Mouse (Mus musculus) ovary, adult 18-20 months (tissue): ENCODE data around the gene Stra6l.

Experiments
- DNase-seq: peaks from one replicate; pipeline ENCODE4 v3.0.0; 2022; ENCODE audit warnings: low spot score, mixed read lengths

Stra6l gene

DNA sequence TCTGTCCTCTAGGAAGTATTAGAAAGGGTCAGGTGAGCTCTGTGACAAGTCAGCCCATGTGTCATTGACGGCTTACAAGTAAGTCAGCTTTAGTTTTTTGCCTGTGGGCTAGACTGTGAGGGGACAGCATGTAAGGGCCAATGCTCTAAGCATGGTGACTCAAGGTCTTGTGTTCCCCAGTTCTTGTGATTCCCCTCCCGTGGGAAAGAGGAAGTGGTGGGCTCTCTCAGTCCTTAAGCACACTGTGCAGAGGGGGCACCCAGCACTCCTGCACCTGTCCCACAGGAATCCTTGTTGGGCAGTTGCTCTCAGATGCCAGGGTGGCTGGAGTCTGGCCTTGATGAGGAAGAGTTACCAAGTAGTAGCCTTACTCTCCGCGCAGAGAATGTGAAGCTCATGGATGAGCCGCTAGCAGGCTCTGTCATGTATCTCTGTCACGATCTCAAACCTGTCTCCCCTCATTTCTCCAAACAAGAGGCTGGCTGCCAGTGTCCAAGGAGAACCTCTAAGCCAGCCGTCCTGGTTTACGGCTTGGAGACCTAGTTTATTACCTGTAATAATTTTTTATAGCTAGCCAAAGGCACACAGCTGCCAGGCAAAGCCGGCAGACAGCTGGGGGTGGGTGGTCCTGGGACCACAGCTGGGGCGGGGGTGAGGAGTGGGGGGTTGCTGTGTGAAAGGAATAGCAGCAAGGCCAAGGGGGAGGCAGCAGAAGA lies at the start of gene Stra6l:
TSS of gene Stra6l (plus strand) at position 556 of the 716 bp plus-strand sequence.
- DNase-seq, result no peak

DNA sequence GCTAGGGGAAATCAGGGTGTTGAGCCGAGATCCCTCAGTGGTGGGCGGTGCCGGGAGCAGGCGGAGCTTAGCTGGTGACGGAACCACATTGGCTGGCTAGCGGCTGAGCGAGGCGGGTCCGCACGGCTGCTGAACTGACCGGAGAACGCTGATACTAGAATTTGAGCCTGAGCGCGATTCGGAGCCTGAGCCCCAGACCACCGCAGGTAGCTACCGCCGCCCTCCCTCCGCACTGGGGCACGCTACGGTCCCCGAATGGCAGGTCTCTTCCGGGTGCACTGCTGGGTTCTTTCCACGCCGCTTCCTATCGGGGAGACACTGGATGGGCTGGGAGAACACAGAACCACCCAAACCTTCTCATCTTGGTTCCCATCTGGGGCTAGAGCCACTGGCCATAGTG lies 49.5 kb upstream of the Stra6l start, which contains the start of gene Aldh1b1:
TSS of gene Aldh1b1 (plus strand) at position 59 of the 400 bp plus-strand sequence.
- peak; percentile 72 for DNase-seq

DNA sequence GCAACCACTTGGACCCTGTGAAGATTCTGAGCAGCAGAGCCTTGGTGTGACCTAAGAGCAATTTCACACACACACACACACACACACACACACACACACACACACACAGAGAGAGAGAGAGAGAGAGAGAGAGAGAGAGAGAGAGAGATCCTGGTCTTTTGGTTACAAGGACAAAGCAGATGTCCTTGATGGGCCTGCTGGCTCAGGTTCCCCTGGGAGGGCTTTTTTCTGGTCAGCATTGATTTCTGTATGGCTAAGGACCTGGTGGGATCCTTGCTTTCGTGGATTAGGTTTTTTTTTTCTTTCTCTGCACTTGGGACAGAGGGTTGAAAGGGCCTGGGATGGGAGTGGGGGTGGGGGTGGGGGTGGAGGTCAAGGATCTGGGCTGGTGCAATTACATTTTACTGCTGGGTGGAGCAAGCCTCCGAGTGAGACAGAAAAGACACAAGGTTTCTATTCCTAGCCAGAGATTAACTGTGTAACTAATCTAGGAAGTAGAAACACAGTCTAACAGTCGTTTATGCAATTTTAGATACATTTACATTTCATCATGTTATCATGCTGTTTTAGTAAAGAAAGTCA lies 48.4 kb upstream of the Stra6l start:
- DNase-seq, result no peak

DNA sequence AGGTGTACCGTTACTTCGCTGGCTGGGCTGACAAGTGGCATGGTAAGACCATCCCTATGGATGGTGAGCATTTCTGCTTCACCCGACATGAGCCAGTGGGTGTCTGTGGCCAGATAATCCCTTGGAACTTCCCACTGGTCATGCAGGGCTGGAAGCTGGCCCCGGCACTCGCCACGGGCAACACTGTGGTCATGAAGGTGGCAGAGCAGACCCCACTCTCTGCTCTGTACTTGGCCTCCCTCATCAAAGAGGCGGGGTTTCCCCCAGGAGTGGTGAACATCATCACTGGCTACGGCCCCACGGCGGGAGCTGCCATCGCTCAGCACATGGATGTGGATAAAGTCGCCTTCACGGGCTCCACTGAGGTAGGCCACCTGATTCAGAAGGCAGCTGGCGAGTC lies 45.6 kb upstream of the Stra6l start:
- no peak for DNase-seq

DNA sequence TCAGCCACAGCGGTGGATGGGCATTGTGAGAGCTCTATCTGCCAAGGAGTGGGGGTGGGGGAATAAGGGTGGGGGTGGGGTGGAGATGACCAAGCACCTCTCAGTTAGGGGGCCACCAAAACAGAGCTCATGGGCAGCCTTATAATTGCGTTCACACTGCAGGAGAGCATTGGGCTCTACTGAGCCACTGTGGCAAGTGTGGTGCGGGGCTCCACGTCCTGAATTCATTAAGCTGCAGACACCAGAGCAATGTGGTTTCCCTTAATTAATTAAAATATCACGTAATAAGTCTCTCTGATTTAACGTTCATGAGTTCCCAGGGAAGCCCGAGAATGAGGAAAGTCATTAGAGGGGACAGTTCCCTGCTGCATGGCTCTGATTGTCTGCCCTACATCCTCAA lies 40.4 kb upstream of the Stra6l start:
- no peak for DNase-seq

DNA sequence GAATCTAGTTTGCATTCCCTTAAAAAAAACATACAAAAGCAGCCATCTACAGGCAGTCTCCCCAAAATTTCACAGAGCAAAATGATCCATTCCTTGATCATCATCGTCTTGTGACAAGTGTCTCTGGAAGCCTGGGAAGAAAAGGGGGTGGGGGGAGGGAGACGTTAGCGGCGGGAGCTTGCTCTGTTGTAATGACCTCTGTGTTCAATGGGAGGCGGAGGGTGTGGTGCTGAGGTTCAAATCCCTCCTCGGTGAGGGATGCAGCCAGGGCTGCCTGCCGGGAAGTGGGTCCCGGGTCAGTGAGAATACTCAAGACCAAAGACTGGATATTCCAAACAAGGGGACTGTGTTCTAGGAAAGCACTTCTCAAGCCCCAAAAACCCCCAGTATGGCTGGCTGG lies 37.2 kb upstream of the Stra6l start:
- DNase-seq, result no peak

DNA sequence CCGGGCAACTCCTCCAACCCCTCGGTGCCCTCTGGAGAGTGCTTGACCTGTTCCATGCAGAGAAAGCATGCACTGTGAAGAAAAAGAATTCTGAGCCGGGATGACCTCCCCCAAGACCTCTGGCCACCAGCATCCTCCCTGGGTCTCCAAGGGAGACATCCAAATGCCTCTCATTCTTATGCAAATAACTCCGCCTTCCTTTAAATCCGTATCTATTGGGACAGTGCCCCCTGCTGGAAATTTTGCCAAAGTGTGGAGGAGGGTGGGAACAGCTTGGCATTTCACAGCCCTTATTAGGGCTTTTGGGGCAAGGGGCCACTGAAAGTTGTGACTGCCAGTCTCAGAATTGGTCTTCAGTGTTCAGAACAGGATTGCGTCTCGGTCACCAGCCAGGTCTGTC lies 32.9 kb upstream of the Stra6l start:
- no peak for DNase-seq

DNA sequence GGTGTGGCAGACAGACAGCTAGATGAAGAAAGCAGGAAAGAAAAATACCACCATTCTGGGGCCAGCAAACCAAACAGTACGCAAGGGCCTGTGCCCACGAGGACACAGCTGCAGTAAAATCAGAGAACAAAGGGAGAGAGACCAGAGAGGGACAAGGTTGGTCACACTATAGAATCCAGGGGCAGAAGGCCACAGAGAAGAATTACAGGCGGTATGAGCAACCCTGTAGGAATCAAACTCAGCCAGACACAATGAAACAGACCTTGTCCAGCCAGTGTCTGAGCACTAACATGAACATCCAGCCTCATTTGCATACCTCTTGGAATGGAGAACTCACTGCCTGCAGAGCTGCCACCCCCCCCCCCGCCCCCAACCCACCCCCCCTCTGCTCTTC lies 29.7 kb upstream of the Stra6l start:
- no peak for DNase-seq

DNA sequence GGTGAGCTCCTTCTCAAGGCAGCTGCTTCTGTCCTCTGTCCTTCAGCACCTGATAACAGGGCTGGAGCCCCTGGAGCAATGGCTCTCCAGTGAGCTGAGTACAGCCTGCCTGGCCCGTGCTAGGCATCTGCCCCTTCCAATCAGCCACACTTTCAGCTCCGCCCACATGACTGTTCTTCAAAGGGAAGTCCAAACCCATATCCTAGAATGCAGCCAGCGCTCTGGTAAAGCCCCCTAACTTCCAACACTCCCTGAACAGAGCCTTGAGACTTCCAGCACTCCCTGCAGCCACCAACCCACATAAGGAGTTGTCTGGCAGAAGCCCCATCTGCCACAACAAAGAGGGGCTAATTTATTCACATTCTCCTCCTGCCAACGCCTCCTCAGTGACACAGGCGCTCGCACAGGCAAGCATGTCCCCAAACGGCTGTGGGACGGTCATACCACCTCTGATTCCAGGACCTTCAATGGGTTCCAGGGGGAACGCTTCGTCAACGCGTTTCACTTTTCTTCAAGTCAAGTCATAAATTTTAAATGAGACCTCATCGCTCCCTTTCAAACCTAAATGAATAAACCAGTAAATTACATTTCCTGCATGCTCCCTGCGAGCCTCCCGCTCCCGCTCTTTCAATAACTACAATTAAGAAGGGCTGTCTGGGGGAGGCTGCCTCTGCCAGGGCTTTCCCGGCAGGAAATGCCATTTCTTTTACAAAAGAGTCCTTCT lies 29.1 kb upstream of the Stra6l start:
- no peak for DNase-seq

DNA sequence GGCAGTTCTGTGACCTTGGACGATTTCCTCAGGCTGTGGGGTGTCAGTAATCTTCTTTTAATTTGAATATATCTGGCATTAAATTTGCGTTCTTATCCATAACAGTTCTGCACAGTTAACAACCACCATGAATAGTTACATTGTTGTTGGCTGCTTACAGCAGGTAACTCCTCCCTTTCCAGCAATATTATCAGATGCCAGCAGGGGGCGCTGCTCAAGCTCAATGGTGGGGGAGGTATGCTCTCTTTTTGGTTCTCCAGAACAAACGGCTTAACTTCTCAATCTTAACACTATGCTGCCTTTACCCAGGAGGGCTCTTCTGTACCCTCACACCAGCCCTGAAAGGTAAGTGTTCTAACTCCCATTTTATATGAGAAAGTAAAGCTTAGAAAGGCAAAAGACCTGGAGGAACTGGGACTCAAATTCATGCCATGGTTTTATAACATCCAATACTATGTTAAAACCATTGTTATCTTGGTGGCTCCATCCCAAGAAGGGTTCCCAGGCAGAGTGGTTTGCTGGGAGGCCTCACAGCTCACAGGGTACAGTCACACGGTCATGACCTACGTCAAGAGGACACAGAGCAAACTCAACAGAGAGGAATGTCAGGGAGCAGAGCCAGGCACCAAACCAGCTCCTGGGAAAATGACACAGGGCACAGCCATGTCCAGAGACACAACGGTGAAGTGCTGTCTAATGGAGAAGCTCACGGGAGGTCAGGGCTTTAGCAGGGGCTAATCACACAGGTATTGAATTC lies 28.2 kb upstream of the Stra6l start:
- no peak for DNase-seq

DNA sequence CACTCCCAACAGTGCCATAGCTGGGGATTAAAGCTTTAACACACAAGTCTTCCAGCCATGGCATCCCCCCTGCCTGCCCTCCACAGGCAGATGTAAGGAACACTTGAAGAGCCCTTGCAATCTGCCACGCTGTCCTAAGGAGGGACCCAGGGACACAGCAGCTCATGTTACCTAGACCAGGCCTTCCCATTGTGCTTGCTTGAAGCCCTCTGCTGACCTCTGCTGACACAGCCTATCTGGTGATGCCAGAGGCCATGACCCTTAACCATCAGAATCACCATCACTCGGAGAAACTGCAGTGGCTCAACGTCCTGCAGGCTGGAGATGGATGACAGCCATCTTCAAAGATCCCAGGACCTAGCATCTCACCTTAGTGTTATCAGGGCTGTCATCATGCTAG lies 26.5 kb upstream of the Stra6l start:
- DNase-seq, result no peak

DNA sequence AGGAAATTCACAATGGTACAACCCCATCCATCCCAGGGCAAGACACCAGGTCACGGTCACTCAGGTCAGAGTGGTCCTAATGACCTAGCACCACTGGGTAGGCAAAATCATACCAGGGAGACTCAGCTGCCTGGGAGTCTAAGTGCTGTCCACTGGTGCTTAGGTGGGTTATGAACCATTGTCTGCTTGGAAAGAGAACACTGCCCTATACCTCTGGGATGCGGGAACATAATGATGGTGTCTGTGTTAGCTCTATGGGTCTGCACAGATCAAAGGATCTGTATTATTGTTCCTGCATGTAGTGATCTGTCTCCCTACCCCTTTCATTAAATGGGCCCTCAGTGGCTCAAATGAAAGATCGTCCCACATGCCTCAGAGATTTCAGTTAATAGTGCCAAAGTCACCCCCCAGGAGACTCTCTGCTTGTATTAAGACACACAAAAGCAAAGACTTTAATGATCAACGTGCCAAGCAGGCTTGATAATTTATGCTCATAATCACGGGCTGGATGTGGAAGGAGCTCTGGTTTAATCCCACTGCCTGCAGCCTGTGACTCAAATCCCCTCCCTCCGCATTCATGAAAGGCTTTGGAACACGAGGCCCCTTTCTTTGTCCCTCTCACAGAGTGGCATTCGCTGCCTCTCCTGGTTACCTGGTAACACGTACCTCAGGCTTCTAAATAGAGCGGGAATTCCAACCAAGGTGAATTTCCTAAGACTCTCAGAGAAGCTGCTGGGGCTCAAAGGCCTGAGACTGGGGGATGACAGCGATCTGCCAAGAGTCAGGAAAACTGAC lies 25.5 kb upstream of the Stra6l start:
- no peak for DNase-seq

DNA sequence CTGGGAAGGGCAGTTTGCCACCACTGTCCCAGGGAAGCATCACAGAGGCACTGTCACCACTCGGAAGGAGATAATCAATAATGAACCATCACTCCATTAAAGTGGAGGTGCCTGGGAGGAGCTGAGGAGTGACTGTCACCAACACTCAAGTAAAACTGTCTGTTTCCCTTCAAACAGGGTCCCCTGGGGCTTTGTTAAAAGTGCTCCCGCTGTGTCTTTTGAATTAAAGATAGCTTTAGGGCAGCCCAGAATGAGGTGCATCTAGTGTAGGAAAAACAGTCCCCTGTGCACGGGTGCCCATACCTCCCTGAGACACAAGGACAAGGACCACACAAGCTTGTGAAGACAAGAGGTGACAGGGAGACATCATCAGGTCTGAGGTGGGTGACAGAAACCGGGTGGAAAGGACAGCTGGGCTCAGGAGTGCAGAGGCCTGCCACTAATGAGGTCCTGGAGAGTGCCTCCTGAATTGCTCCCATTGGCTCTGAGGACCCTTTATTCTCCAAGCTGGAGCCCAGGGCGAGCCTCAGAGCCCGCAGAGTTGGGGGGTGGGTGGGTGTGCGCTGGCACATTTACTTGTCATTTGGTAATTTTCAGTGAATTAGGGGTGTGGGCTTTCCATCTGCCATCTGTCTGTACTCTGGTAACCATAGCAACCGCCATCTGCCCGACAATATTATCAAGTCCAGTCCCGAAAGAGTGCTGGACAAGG lies 24.3 kb upstream of the Stra6l start:
- no peak for DNase-seq

DNA sequence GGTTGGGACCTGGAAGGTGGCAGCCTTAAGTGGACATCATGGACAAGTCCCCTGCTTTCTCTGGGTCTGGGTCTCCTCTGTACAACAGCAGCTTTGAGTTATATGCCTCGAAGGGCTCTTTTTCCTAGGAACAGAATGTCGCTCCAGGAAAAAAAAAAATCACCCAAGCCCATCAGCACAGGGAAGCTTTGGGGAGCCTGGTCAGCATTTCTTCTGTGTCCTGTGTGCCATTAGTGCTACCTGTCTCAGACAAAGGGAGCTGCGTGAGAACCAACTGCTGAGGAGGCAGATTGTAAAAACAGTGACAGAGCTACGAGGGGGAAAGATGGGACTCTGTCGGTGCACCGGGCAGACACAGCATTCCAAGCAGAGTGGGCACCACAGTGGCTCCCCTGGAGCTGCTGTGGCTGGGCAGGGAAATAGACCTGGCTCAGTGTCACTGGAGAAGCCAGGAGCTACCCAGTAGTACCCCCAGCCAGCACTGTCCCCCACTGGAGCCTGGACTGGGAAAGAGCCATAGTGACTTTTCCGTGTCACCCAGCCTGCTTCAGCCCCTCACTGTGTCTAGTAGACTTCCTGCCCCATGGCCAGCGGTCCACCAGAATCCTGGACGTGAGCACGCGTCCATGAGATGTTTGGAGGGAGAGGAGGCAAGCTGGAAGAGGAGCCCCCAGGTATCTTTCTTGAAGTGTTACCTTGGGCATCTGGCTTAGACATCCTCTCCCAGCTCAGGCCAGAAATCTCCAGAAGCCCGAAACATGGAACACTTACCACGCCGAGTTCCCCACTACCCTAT lies 23.5 kb upstream of the Stra6l start:
- DNase-seq, result no peak

DNA sequence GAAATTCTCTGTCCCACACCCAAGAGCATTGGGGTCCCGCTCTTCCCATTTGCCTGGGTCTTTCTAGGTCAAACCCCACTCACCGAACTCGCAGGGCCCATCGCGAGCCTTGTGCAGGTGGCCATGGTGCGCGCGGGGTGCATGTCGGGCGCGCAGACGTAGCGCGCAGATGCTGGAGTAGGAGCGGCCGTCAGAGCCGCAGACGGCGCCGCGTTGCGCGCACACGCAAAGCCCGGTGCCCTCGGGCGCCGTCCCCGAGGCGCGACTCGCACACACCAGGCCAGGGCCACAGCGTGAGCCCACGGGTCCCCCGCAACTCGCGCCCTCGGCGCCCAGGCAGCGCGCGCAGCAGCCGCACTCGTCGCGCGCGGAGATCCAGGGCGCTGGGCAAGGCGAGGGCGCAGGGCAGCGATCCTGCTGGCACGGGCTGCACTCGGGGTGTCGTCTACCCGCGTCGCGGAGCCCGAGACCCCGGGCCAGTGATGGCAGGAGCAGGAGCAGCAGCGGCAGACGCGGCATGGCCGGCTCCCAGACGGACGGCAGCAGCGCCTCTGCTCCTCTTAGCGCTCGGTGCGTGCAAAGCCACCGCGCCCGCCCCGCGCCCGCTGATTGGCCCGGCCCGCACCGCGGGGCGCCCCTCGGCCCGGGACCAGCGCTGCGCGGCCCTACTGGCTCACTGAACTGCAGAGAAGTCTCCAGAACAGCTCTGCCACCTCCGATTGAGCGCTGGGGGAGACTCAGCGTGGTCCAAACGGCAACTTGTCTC lies 22.0 kb upstream of the Stra6l start, which contains the start of gene Igfbpl1:
TSS of gene Igfbpl1 (minus strand) at position 649 of the 766 bp plus-strand sequence.
- no peak for DNase-seq

DNA sequence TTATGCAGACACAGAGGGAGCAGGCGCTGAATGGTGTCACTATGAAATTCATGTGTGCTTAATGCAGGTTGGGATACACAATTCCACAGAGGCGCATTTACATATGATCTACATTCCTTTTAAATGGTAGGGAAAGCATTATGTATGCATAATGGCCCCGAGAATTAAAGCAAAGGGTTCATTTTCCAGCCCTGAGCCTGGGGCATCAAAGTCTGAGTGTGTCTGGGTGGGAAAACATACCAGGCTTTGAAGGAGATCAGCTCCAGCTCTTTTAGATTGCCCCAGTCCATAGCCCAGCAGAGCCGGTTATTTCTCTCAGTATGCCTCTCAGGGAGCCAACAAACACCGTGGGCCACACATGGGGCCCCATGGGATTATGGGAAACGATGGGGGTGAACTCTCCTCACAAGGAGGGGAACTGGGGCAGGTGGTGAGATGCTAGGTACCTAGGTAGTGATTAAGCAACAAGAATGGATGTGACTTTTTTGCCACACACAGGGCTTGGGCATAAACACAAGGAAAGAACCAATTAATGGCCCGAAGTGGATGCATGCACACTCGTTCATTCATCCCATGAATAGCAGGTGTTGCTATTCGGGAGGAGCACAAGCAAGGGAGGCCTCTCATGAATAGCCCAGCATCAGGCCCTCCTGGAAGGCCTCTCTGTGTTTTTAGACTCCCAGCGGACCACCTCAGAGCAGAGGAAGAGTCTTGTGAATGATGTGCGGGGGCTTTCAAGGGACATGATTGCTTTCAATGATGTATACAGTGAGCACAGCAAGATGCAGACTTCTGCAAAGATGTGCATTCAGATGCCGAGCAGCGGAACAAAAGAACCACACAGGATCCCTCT lies 18.3 kb upstream of the Stra6l start:
- DNase-seq, result no peak

DNA sequence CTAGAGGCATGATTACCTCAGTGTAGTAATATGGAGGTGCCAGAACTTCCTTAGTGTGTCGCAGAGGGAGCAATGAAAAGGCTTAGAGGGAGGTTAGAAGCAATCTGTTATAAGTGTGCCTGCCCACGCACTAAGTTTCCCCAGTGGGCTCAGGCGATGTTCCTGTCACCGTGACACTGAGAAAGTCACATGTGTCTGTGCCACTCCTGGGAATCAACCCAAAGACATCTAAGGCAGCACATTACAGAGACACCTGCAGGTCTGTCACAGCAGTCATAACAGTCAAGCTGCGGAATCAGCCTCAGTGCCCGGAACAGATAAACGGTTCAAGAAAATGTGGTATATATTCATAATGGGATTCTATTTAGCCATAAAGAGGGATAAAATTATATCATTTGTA lies 16.5 kb upstream of the Stra6l start:
- DNase-seq, result no peak

DNA sequence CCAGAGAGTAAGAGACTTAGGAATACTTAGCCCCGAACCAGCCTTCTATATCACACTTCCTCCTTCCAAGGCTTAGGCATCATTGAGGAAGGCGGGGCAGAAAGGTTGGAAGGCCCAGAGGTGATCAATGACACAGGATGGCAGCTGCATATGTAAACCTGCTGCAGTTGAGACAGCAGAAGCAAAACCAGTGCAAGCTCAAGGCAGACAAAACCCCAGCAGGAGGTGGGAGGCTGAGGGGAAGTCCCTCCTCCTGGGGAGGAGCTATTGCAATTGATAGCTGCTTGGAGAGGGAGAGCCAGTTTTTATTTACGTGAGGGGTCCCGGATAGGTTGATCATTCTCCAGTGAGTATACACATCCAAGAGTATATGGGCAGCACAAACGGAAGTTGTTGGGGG lies 15.0 kb upstream of the Stra6l start:
- DNase-seq, result no peak
